Mouse (Mus musculus): ENCODE data around the gene Rrp12.

The Rrp12 gene

DNA sequence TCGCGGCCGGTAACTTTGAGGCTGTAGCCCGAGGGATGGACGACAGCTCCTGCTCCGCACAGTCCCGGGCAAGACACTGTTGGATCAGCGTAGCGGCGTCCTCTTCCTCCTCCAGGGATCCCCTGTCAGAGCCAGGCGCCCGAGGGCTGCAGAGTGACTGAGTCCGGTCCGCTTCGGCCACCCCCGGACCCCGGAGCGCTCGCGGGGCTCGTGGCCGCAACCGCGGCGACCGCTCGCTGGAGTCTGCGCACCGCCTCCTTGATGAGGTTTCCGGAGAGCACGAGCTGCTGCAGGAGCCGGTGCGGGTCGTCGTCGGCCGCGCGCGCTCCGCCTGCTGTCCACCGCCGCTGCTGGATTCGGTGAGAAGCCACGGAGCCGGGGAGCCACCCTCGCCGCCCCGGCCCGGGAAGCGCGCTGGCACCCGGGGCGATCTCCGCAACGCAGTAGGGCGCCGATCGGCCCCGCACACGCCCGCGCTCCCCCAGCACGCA, 48.8 kb downstream of the Rrp12 start:
- no peak for DNase-seq

DNA sequence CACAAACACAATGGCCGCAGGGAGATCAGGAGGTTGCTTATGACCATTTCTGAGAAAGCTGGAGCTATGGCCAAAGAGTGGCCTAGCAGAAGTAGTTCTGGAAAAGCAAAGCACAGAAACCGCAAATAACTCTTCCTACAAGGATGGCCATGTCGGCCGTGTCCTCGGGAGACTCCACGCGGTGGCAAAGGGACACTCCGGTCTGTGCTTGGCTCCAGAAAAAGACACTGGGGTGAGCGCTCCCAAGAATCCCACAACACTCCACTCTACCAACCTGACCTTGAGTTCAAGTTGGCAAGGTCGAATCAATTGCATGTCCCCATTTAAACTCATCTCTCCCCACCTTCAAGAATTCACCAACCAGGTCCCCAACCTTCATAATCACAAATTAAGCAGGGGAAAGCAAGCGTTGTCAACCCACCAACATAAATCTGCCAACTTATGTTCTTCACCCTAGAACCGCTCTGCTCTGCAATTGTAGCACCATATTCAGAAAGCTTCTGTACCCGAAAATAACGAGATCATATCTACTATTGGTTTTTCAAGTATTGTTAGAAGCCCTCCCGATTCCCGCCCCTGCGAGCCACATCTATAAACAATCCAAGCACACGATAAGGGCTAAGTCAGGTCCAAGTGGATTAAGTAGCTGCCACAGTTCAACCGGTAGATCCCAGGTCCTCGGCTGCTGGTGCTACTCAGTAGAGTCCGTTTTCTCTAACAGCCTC, 49.4 kb downstream of the Rrp12 start:
- no peak for DNase-seq

DNA sequence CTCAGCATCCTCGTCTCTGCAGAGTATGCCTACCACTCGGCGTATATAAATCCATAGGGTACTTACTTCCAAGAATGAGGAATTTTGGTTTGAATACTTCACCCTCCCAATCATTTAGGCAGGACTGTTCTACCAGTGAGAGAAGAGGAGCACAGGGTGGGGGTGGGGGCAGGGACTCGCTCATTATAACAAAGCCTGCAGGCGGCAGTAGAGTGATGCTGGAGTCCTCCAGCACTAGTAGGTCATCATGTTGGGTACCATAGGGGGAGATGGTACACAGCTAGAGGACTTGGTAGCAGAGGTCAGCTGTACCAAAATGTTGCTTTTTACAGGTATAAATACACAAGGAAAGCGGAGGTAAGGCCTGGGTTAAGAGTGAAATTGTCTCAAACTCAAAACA, 51.6 kb downstream of the Rrp12 start:
- DNase-seq = no peak

DNA sequence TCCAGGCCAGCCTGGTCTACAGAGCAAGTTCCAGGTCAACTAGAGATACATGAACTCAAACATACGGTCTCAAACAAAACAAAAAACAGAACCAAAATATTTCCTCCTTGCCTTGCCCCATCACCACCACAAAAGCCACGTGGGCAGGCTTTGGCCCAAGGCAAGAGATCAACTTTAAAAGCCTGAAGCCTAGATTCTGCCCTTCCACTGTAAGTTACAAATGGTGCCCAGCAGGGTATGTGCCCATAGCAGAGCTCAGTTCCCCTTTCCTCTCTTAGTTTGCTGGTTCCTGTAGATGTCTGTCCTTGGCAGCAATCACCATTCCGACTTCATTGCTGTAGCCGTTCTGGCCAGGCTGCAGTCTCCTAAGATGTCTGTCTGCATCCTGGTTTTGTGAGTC, 53.3 kb downstream of the Rrp12 start:
- no peak for DNase-seq

DNA sequence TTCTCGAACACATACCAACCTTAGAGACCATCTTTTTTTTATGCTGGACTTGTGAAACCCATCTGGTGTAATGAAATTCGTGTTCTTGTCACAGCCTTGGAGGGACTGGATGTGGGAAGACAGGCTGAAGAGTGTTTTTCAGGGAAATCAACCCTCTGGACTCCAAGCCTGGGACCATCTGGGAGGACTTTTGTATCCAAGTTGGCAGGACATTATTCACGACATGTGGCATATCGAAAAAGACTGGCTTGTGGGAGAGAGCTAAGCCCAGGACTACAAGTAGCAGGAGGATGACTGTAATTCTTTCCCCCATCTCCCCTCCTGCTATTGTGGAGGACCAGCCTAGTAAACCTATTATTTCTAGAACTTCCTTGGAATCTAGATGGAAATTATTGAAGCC, 53.8 kb downstream of the Rrp12 start:
- no peak for DNase-seq

DNA sequence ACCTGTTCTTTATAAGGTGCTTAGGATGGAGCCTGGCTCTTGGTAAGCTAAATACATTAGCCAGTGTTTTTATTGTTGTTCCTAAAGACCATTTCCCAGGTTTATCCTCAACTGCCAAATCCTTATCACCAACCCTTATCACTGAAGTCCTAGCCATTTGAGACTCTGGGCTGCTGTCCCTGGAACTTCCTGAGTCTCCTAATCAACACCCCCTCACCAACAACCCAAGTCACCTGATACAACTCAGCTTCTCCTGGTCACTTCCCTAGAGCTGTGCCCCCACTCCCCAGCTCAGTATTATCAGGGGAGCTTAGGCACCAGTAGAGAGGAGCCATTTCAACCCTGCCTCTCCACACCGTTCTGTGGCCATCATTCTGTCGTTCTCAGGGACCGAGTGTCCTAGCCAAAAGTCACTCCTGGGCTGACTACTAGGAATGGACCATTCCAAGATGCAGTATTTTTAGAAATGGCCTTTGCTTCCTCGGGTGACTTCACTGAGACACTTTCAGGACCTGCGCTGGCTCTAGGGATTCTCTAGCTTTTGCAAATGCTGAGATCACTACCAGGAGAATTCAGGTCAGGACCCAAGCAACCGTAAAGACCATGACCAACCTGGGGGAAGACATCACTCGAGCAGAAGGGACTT, 54.7 kb downstream of the Rrp12 start:
- no peak for DNase-seq

DNA sequence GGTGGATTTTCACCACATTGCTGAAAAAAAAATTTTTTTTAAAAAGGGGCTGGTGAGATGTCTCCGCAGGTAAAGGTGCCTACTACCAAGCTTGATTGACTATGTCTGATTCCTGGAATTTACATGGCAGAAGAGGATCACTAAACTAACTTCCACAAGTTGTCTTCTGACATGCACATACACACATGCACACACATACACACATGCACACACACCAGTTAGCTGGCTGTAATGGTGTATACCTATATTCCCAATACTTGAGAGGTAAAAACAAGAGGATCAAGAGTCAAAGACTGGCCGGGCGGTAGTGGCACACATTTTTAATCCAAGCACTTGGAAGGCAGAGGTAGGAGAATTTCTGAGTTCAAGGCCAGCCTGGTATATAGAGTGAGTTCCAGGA, 56.3 kb downstream of the Rrp12 start:
- DNase-seq = no peak

DNA sequence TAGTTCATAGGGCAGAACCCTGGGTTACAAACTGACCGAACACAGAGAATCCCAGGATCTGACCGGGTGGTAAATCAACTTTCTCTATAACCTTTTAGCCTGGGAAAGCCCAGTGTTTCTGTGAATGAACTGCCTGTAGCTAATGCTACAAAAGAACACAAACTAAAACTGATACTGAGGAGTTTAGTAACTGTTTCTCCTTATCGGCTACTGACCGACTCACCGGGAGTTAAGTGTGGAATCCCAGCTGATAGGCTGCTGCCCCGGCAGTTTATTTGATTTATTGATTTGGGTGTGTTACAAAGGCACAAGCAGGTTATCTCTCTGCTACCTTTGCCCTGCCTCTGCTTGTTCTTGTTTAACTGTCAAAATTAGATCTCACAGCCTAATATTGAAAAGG, 57.2 kb downstream of the Rrp12 start:
- DNase-seq = no peak

DNA sequence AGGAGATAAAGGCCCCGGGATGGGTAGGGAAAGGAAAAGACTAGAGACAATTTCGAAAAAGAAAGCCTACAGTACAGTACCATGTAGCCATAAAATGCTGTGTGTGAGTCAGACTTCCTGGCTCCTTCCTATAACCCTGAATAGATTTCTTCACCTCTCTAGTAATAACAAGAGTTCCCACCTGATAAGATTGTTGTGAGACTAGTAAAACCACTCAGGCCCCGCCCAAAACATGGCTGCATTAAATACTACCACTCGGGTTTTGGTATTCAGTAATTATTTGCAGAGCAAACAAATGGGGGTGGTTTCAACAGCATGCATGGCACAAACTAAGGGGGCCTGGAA, 58.1 kb downstream of the Rrp12 start:
- no peak for DNase-seq

DNA sequence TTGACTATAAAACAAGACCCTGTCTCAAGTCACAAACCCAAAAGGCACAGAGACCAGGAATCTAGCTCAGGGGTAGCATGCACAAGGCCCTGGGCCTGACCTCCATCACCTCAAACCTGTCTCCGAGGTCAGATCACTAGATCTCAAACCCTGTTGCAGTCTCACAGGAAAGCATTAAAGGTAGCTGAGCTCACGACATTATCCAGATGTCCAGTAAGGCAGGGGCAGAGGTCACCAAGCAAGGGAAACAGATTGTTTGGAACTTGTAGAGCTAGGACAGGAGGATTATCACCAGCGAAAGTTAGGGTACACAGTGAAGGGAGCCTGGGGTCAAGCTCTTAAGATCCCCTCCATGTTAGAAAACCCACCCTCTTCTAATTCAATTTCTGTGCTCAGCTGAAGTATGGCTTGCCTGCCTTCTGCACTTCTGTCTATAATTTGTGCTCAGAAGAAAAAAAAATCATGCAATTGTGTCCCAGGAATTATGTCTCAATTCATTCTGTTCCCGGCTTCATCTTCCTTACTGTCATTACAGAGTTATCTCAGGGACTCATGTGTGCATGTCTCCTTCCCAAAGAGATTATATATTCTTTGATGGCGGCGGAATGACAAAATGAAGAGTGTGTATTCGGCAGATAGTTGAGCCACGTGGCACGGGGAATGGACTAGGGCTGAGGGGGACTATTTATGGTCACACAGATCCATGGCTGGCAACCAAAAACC, 58.6 kb downstream of the Rrp12 start:
- no peak for DNase-seq

DNA sequence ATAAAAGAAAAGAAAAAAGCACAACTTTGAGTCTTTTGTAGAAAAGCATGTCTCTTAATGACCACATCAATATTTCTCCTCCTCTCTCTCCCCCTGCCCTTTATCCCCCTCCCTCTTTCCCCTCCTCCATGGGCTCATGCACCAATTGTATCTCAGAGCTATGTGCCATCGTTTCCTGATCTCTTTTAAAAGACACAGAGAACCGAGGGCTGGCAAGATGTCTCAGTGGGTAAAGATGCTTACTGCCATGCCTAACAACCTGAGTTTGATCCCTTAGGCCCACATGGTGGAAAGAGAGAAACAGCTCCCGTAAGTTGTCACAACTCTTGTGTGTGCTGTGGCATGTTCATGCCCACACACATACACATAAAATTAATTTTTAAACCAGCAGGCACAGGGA, 59.3 kb downstream of the Rrp12 start:
- DNase-seq = no peak

DNA sequence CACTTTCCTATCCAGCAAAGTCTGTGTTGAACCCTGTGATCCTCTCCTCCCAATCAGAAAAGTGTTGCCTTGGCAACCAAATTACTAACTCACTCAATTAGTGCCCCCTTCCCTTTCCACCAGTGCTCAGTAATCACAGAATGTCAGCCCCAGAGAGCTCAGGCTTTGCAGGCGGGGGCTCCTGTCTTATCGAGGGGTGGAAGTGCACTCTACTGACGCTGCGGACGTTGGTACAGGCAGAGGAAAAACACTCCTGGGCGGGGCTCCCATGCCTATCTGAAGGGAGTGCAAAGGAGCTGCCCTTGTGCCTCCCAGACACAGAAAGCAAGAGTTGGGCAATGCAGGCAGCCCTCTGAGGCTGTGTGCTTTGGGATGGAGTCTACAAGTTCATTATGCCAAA, 60.2 kb downstream of the Rrp12 start:
- peak; percentile 63 for DNase-seq

DNA sequence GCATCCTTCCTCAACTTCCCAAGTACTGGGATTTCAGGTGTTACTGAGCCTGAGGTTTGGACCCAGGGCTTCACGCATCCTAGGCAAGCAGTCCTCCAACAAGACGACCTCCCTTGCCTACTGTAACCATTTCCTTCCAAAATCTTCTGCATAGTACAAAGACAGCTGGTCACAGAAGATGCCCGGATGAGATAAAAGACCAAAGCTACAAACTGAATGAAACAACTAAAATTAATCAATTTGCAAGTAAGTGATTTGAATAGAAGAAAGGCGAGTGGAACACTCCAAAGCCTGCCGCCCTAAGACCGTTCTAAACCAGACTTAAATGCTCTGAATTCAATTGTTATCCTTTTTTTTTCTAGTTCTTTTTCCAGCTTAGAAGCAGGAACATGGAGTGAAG, 60.6 kb downstream of the Rrp12 start:
- no peak for DNase-seq

DNA sequence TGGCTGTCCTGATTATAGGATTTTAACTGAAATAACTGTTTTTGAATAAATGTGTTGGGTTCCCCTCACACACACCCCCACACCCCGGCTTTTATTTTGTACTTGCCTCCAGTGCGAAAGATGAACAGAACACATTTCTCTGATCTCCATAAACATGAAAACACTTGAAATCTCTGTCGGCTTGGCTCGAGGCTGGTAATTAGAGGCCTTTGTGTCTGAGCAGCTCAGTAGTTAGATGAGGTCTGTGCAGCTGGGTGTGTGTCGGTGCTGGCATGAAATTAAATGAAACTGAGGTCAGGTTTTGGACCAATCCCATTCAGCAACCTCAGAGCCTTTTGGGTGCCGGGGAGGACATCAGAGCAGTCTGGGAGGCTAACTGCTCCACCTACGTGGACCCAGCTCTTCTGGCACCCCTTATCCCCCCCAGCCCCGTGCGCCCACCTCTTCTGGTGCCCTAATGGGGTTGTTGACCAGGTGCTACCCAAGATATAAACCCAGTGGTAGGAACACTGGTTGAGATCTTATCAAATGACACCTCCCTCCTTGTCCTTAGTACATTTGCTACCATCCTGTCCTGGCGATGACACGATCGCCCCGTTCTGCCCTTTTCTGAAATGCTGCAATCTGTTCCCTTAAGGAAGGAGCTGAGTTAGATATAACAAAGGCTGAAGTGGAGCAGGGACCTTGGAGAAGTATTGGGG, 63.3 kb downstream of the Rrp12 start:
- peak; percentile 16 for DNase-seq

DNA sequence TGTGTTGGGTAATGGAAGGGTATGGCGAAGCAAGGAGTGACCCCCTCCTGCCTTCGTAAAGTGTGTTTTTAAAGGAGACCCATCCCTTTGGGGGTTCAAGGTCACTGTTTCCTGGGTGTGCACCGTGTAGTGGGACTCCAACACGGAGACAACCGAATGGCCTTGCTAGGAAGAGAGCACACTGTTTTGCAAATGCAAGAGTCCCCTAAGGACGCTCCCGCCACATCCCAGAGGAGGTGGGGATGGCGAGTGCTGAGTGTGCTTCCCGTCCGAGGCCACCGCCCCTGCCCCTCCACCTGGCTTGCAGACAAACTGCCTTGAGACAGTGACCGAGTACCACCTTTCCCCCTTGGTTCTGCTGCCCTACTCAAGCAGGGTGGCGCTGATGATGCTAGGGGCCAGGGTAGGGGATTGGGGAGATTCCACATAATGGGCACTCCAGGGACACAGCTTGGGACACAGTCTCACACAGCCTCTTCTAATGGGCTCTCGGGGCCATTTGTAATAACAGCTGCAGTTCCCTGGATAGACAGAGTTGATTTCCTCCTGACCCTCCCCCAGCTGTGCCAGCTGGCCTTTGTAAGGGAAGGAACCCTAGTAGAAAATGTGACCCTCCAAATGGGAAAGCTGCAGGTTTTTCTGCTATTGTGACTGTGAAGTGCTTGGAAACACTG, 64.1 kb downstream of the Rrp12 start:
- no peak for DNase-seq

DNA sequence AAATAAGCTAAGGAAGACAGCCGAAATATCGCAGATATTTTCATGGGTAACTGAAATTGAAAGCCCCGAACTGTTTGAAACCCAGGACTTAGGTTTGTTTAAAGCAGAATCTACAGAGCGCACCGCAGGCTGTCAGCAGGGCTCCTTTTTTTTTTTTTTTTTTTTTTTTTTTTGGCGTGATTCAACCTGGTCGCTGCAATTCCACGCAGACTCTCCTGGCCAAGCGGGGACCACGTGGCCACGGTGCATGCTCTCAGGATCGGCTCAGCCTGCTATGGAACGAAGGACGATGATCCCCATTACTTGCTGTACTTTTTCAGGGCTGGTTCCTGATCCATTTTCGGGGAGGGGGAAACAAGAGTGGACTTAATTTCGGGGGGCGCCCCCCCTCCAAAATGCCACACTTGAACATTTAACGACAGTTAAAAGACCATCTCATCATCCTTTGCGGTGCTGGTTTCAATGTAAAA, 64.8 kb downstream of the Rrp12 start:
- peak; percentile 49 for DNase-seq

DNA sequence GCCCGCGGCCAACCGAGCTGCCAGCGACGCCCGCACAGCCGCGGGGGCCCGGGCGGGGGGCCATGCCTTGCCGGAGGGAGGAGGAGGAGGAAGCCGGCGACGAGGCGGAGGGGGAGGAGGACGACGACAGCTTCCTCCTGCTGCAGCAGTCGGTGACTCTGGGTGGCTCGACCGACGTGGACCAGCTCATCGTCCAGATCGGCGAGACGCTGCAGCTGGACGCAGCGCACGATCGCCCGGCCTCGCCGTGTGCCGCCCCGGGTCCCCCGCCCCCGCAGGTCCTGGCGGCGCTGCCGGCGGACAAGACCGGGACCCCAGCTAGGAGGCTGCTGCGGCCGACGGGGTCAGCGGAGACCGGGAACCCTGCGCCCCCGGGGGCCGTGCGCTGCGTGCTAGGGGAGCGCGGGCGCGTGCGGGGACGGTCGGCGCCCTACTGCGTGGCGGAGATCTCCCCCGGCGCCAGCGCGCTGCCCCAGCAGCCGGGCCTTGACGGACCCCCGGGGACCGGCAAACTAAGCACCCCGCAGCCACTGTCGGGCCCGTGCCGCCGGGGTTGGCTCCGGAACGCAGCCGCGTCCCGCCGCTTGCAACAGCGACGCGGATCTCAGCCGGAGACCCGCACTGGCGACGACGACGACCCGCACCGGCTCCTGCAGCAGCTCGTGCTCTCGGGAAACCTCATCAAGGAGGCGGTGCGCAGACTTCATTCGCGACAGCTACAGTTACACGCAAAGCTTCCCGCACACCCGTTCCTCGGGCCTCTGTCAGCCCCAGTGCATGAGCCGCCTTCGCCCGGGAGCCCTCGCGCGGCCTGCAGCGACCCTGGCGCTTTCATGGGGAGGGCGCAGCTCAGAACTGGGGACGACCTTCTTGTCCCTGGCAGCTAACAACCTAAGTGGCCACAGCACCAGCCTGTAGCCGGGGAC, 65.6 kb downstream of the Rrp12 start:
- peak; percentile 32 for DNase-seq

DNA sequence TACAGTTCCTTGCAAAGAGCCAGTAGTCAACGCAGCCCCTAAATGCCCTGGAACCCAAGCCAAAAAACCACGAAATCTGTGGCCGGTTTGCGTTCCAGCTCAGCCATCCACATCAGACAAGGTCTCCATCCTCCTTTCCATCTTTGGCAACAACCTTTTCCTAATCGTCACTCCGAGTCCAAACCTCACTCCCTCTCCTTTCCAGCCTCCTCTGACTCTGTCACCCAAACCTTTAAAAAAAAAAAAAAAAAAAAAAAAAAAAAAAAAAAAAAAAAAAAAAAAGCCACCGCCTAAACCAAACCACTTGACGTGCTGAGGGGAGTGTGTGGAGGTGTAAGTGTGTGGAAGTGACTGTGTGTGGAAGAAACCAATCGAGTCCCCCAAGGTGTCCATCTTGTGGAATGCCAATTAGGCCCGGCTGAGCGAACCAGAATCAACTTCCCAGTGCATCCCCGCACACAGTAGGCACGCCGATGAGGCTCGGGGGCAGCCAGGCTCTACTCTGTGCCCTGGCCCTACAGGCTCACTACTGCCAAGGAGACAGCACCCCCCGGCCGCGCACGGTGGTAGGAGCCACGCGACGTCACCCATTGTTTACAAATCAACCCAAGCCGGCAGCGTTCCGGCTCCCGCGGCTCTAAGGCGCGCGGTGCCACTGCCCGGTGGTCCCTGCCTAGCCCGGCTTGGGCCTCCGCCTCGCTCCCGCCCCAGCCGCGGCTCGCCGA, 66.4 kb downstream of the Rrp12 start, which contains the start of gene Frat1:
Gene Frat1 (plus strand): TSS at position 590 of the 725 bp plus-strand sequence.
- DNase-seq = peak; percentile 93

DNA sequence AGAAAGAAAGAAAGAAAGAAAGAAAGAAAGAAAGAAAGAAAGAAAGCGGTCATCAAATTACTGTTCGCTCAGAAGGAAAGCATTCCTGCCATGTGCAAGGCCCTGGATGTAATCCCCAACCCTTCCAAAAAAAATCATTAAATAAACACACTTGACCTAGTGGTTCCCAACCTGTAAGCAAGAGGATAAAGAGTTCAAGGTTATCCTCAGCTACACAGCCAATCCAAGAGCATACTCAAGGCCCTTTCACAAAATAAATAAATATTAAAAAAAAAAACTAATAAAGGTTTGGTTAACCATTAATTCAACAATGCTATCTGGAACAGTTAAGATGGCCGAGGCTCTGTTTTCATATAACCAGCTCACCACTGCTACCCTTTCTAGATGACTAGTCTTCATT, 67.0 kb downstream of the Rrp12 start:
- no peak for DNase-seq

DNA sequence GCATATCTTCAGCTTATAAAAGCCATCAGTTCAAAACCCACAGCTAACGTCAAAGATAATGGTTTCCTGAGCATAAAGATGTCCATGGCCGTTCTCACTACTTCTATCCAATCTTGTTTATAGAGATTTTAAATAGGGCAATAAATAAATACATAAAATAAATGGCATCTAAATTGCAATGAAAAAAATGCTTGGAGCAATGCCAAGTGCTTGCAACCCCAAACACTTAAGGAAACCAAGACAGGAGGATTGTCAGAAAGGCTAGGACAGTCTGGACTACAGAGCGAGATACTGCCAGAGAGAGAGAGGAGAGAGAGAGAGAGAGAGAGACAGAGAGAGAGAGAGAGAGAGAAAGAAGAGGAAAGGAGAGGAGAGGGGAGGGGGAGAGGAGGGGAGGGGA, 69.4 kb downstream of the Rrp12 start:
- no peak for DNase-seq

DNA sequence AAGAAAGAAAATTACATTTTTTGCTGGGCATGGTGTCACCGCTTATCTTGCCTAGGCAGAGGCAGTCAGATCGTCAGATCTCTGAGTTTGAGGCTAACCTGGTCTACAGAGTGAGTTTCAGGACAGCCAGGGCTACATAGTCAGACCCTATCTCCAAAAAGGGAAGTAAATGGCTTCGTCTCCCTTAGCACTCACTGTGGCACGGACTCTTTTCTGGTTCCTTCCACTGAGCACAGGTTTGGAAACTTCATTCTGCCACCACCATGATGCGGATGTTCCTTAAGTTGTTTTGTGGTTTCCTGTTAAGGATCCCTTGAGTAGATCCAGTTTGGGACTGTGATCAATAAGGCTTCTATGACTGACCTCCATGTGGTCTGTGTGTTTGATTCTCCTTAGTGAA, 71.0 kb downstream of the Rrp12 start:
- no peak for DNase-seq
